Mouse (Mus musculus) heart, adult 2 months (tissue): ENCODE results near the gene Robo1.

Experiments
- CTCF ChIP-seq: fragments of 200-600 bp; IDR thresholded peaks from 2 replicates; pipeline ENCODE4 v1.8.1; 2022; ENCODE audit warnings: antibody characterized with exemption, mild to moderate bottlenecking, moderate library complexity
- EP300 ChIP-seq: fragments of 200-500 bp; IDR thresholded peaks from 2 replicates; pipeline ENCODE4 v1.6.1; 2011; ENCODE audit warnings: low read depth, low read length, control low read depth; ENCODE audit not compliant: insufficient read depth
- POLR2A ChIP-seq: fragments of 200-500 bp; IDR thresholded peaks from 2 replicates; pipeline ENCODE4 v1.6.1; 2011; ENCODE audit warnings: mild to moderate bottlenecking, low read depth, low read length, control low read depth; ENCODE audit not compliant: insufficient read depth

GRCm38 (mm10) chr16:72640932-72641811, 333.1 kb downstream of the Robo1 start:
- TF ChIP-seq EP300 (no peak), CTCF (no peak), POLR2A (no peak)
